9 mouse cellular contexts compared by ENCODE assay signal in genomic region chr5:39960981-39961380, GRCm38 (mm10).
DNase-seq lines count a peak whose midpoint lies in the region; ATAC-seq and TF ChIP-seq lines count a peak whose summit lies in the region.
"Had no signal": no experiment of that assay in that cellular context is flagged by ENCODE, and none has a peak within 500 bp of the region (broad histone marks: within the 10 kb centered on the region; RNA-seq: fewer than 3 reads in every experiment).

No protein-coding gene starts in this region.

- H3K36me3 ChIP-seq in midbrain, embryonic 10.5 days, result no peaks in the 10 kb centered on the region
- H3K36me3 ChIP-seq in midbrain, embryonic 15.5 days (replicated peaks), result no peaks in the 10 kb centered on the region
- H3K36me3 ChIP-seq in forebrain, postnatal 0 days (ENCODE audit: insufficient read depth), result no peaks in the 10 kb centered on the region

- WGBS in midbrain, embryonic 10.5 days, result 43% methylated on average over 4 of the region's 4 CpGs
- 31% methylated on average over 4 of the region's 4 CpGs for WGBS in midbrain, embryonic 15.5 days
- 32% methylated on average over 4 of the region's 4 CpGs for WGBS in cerebellum, adult 2 months
- 30% methylated on average over 4 of the region's 4 CpGs for WGBS in forebrain, postnatal 0 days

- no peak overlapping the region for H3K4me3 ChIP-seq in midbrain, embryonic 10.5 days
- H3K4me3 ChIP-seq in midbrain, embryonic 15.5 days, result no peak overlapping the region
- no peak overlapping the region for H3K4me3 ChIP-seq in cerebellum, adult 2 months (replicated peaks; ENCODE audit: insufficient read depth, low read depth, low read length)
- no peak overlapping the region for H3K4me3 ChIP-seq in forebrain, postnatal 0 days (ENCODE audit: low read depth, low read length)
- H3K4me3 ChIP-seq: erythroblast, embryonic 14.5 days had no signal

- H3K4me1 ChIP-seq in midbrain, embryonic 10.5 days, result no peaks in the 10 kb centered on the region
- no peaks in the 10 kb centered on the region for H3K4me1 ChIP-seq in midbrain, embryonic 15.5 days
- H3K4me1 ChIP-seq in cerebellum, adult 2 months (ENCODE audit: control insufficient read depth, insufficient read depth, low read length), result no peaks in the 10 kb centered on the region; the same call in 1 of the 2 replicates
- no peaks in the 10 kb centered on the region for H3K4me1 ChIP-seq in forebrain, postnatal 0 days (ENCODE audit: insufficient read depth)

- TF ChIP-seq POLR2A in cerebellum, adult 2 months (IDR thresholded peaks at IDR 0.05; ENCODE audit: borderline replicate concordance, insufficient read depth, low read length), result no peak

- TF ChIP-seq CTCF in cerebellum, adult 2 months (IDR thresholded peaks at IDR 0.05; ENCODE audit: borderline replicate concordance, insufficient read depth, low read depth, low read length), result peak; percentile 49; the same call in 1 of the 2 replicates
- peak; percentile 64 for TF ChIP-seq CTCF in forebrain, postnatal 0 days (IDR thresholded peaks at IDR 0.05; ENCODE audit: low read depth)

- ATAC-seq in midbrain, embryonic 15.5 days (replicated peaks), result no peak
- ATAC-seq in forebrain, postnatal 0 days, result no peak; the same call in 1 of the 2 replicates

- intact Hi-C loops in left cerebral cortex, postnatal 4 days (cut with DNase I), result loop anchor here (10.0 kb wide), 2 partner anchors 316 to 1176 kb away; no protein-coding TSS in a partner anchor

- no peak overlapping the region for H3K9ac ChIP-seq in midbrain, embryonic 15.5 days
- H3K9ac ChIP-seq in forebrain, postnatal 0 days, result no peak overlapping the region

- no peak overlapping the region for H3K27ac ChIP-seq in midbrain, embryonic 10.5 days (replicated peaks)
- H3K27ac ChIP-seq in midbrain, embryonic 15.5 days, result no peak overlapping the region
- no peak overlapping the region for H3K27ac ChIP-seq in cerebellum, adult 2 months (ENCODE audit: insufficient read depth, low read length)
- no peak overlapping the region for H3K27ac ChIP-seq in forebrain, postnatal 0 days (ENCODE audit: low read depth, low read length)

- no peaks in the 10 kb centered on the region for H3K27me3 ChIP-seq in midbrain, embryonic 10.5 days (ENCODE audit: low read depth, poor library complexity, severe bottlenecking)
- no peaks in the 10 kb centered on the region for H3K27me3 ChIP-seq in midbrain, embryonic 15.5 days (replicated peaks)
- no peaks in the 10 kb centered on the region for H3K27me3 ChIP-seq in cerebellum, adult 2 months (ENCODE audit: control insufficient read depth, insufficient read depth, low read length)
- H3K27me3 ChIP-seq in forebrain, postnatal 0 days (ENCODE audit: insufficient read depth, low read length), result no peaks in the 10 kb centered on the region

- H3K4me2 ChIP-seq in midbrain, embryonic 15.5 days, result no peak overlapping the region
- no peak overlapping the region for H3K4me2 ChIP-seq in forebrain, postnatal 0 days (ENCODE audit: low read depth)

- DNase-seq in midbrain, embryonic 10.5 days (ENCODE audit: low spot score), result peak; percentile 22
- DNase-seq in R1 (ENCODE audit: low read depth, low spot score), result peak; percentile 48
- DNase-seq in cerebellum, adult 2 months, result peak; percentile 34 to 37
- peak; percentile 52 for DNase-seq in forebrain, postnatal 0 days
- DNase-seq in left cerebral cortex, postnatal 4 days, result peak; percentile 1
- peak; percentile 32 for DNase-seq in telencephalon, adult 2 months (ENCODE audit: low read depth, low spot score)
- no peak for DNase-seq in T-cell, adult 2 months (ENCODE audit: low spot score)

- H3K9me3 ChIP-seq in midbrain, embryonic 10.5 days (replicated peaks), result no peaks in the 10 kb centered on the region
- H3K9me3 ChIP-seq in midbrain, embryonic 15.5 days, result no peaks in the 10 kb centered on the region
- no peaks in the 10 kb centered on the region for H3K9me3 ChIP-seq in forebrain, postnatal 0 days (ENCODE audit: low read length)
